Mouse (Mus musculus): Measurements from ENCODE around the gene Syne1. TPM values are rescaled to one million over a fixed set of nuclear protein-coding genes. Genes with fewer than 3 reads are reported as not detected.

Syne1 gene
- polyA plus RNA-seq, 1 experiment from 2014 or later = 6.2 TPM

- Histone ChIP-seq H3K9me3 (ENCODE audit: low read length) (no peaks in the 10 kb centered on the region), H3K27me3 (replicated peaks; ENCODE audit: insufficient read depth, low read length) (no peaks in the 10 kb centered on the region), H3K36me3 (ENCODE audit: insufficient read depth, low read length) (no peaks in the 10 kb centered on the region), H3K4me1 (ENCODE audit: insufficient read depth, low read depth, low read length) (no peaks in the 10 kb centered on the region), H3K27ac (ENCODE audit: low read length) (no peak overlapping the region), H3K4me3 (ENCODE audit: low read depth, low read length) (peak overlapping the region; percentile 28), H3K4me2 (replicated peaks; ENCODE audit: low read depth, low read length) (peak overlapping the region; percentile 54), H3K9ac (replicated peaks; ENCODE audit: low read depth) (no peak overlapping the region)
- TF ChIP-seq CTCF (IDR thresholded peaks at IDR 0.05) = no peak
- TF ChIP-seq EP300 (IDR thresholded peaks at IDR 0.05) = no peak
- ATAC-seq (peak; percentile 37), DNase-seq (ENCODE audit: low spot score) (no peak)
- 8% methylated on average over 13 of the region's 13 CpGs for WGBS
Observed at GRCm38 (mm10) chr10:5194081-5194670, 357.1 kb downstream of the Syne1 start.

- no peak for DNase-seq (ENCODE audit: low spot score)
- no peak for ATAC-seq
- H3K36me3 ChIP-seq (ENCODE audit: insufficient read depth, low read length) = no peaks in the 10 kb centered on the region
- H3K27me3 ChIP-seq (replicated peaks; ENCODE audit: insufficient read depth, low read length) = no peaks in the 10 kb centered on the region
- no peaks in the 10 kb centered on the region for H3K9me3 ChIP-seq (ENCODE audit: low read length)
- H3K27ac ChIP-seq (ENCODE audit: low read length) = no peak overlapping the region
- 71% methylated on average over 9 of the region's 9 CpGs for WGBS
- H3K4me1 ChIP-seq (ENCODE audit: insufficient read depth, low read depth, low read length) = no peaks in the 10 kb centered on the region
- H3K4me3 ChIP-seq (ENCODE audit: low read depth, low read length) = no peak overlapping the region
- TF ChIP-seq EP300 (IDR thresholded peaks at IDR 0.05) (no peak), CTCF (IDR thresholded peaks at IDR 0.05) (no peak)
- H3K4me2 ChIP-seq (replicated peaks; ENCODE audit: low read depth, low read length) = no peak overlapping the region
- no peak overlapping the region for H3K9ac ChIP-seq (replicated peaks; ENCODE audit: low read depth)
Observed at GRCm38 (mm10) chr10:5192861-5193490, 358.3 kb downstream of the Syne1 start.

- H3K36me3 ChIP-seq (ENCODE audit: insufficient read depth, low read length) = no peaks in the 10 kb centered on the region
- H3K9ac ChIP-seq (replicated peaks; ENCODE audit: low read depth) = no peak overlapping the region
- H3K9me3 ChIP-seq (ENCODE audit: low read length) = no peaks in the 10 kb centered on the region
- no peak for DNase-seq (ENCODE audit: low spot score)
- H3K4me1 ChIP-seq (ENCODE audit: insufficient read depth, low read depth, low read length) = no peaks in the 10 kb centered on the region
- no peak overlapping the region for H3K27ac ChIP-seq (ENCODE audit: low read length)
- H3K4me2 ChIP-seq (replicated peaks; ENCODE audit: low read depth, low read length) = no peak overlapping the region
- H3K27me3 ChIP-seq (replicated peaks; ENCODE audit: insufficient read depth, low read length) = no peaks in the 10 kb centered on the region
- H3K4me3 ChIP-seq (ENCODE audit: low read depth, low read length) = no peak overlapping the region
- WGBS = 74% methylated on average over 4 of the region's 4 CpGs
- no peak for ATAC-seq
- TF ChIP-seq EP300 (IDR thresholded peaks at IDR 0.05) (no peak), CTCF (IDR thresholded peaks at IDR 0.05) (no peak)
Observed at GRCm38 (mm10) chr10:5190756-5191155, 360.5 kb downstream of the Syne1 start.

- Histone ChIP-seq H3K9ac (replicated peaks; ENCODE audit: low read depth) (no peak overlapping the region), H3K27ac (ENCODE audit: low read length) (no peak overlapping the region), H3K4me2 (replicated peaks; ENCODE audit: low read depth, low read length) (no peak overlapping the region), H3K4me1 (ENCODE audit: insufficient read depth, low read depth, low read length) (no peaks in the 10 kb centered on the region), H3K27me3 (replicated peaks; ENCODE audit: insufficient read depth, low read length) (no peaks in the 10 kb centered on the region), H3K36me3 (ENCODE audit: insufficient read depth, low read length) (no peaks in the 10 kb centered on the region), H3K4me3 (ENCODE audit: low read depth, low read length) (no peak overlapping the region), H3K9me3 (ENCODE audit: low read length) (no peaks in the 10 kb centered on the region)
- DNase-seq (ENCODE audit: low spot score) = no peak
- no peak for ATAC-seq
- no peak for TF ChIP-seq EP300 (IDR thresholded peaks at IDR 0.05)
- no peak for TF ChIP-seq CTCF (IDR thresholded peaks at IDR 0.05)
Observed at GRCm38 (mm10) chr10:5188890-5189289, 362.4 kb downstream of the Syne1 start.

- Histone ChIP-seq H3K4me3 (ENCODE audit: low read depth, low read length) (no peak overlapping the region), H3K4me1 (ENCODE audit: insufficient read depth, low read depth, low read length) (no peaks in the 10 kb centered on the region), H3K27me3 (replicated peaks; ENCODE audit: insufficient read depth, low read length) (no peaks in the 10 kb centered on the region), H3K27ac (ENCODE audit: low read length) (no peak overlapping the region), H3K36me3 (ENCODE audit: insufficient read depth, low read length) (no peaks in the 10 kb centered on the region), H3K9ac (replicated peaks; ENCODE audit: low read depth) (no peak overlapping the region), H3K9me3 (ENCODE audit: low read length) (no peaks in the 10 kb centered on the region), H3K4me2 (replicated peaks; ENCODE audit: low read depth, low read length) (no peak overlapping the region)
- TF ChIP-seq EP300 (IDR thresholded peaks at IDR 0.05) = no peak
- TF ChIP-seq CTCF (IDR thresholded peaks at IDR 0.05) = no peak
- DNase-seq (ENCODE audit: low spot score) (no peak), ATAC-seq (no peak)
- WGBS = 61% methylated on average over 19 of the region's 19 CpGs
Observed at GRCm38 (mm10) chr10:5185156-5186083, 365.9 kb downstream of the Syne1 start.

- H3K4me1 ChIP-seq (ENCODE audit: insufficient read depth, low read depth, low read length) = no peaks in the 10 kb centered on the region
- H3K9me3 ChIP-seq (ENCODE audit: low read length) = no peaks in the 10 kb centered on the region
- no peak overlapping the region for H3K4me2 ChIP-seq (replicated peaks; ENCODE audit: low read depth, low read length)
- ATAC-seq (no peak), DNase-seq (ENCODE audit: low spot score) (no peak)
- H3K9ac ChIP-seq (replicated peaks; ENCODE audit: low read depth) = no peak overlapping the region
- no peaks in the 10 kb centered on the region for H3K27me3 ChIP-seq (replicated peaks; ENCODE audit: insufficient read depth, low read length)
- no peak overlapping the region for H3K4me3 ChIP-seq (ENCODE audit: low read depth, low read length)
- 79% methylated on average over 4 of the region's 4 CpGs for WGBS
- TF ChIP-seq CTCF (IDR thresholded peaks at IDR 0.05) = no peak
- no peak for TF ChIP-seq EP300 (IDR thresholded peaks at IDR 0.05)
- no peaks in the 10 kb centered on the region for H3K36me3 ChIP-seq (ENCODE audit: insufficient read depth, low read length)
- H3K27ac ChIP-seq (ENCODE audit: low read length) = no peak overlapping the region
Observed at GRCm38 (mm10) chr10:5181771-5182176, 369.5 kb downstream of the Syne1 start.
